Mouse (Mus musculus) brain, embryonic 14.5 days (tissue): ENCODE data around the gene Nfe2l2.

Source experiments
- CTCF ChIP-seq: fragments of 200-500 bp; IDR thresholded peaks from 2 replicates; pipeline ENCODE4 v1.5.1; 2012; ENCODE audit warnings: inconsistent platforms, mild to moderate bottlenecking, moderate library complexity, borderline replicate concordance; ENCODE audit not compliant: insufficient read depth, insufficient read length; ENCODE audit errors: extremely low read depth
- POLR2A ChIP-seq: fragments of 200-500 bp; IDR thresholded peaks from 2 replicates; pipeline ENCODE4 v1.6.1; 2012; ENCODE audit warnings: mild to moderate bottlenecking, inconsistent platforms, borderline replicate concordance; ENCODE audit not compliant: poor library complexity, insufficient read depth, insufficient read length, severe bottlenecking; ENCODE audit errors: extremely low read depth

- TF ChIP-seq POLR2A: no peak
- TF ChIP-seq CTCF: no peak
Observed at GRCm38 (mm10) chr2:75656924-75657323, 47.5 kb downstream of the Nfe2l2 start.
